Mouse (Mus musculus): ENCODE measurements around the gene Il12b. TPM values are rescaled to one million over a fixed set of nuclear protein-coding genes. Genes with fewer than 3 reads are reported as not detected.

Il12b gene
- total and polyA plus RNA-seq, 3 experiments = not detected

DNA sequence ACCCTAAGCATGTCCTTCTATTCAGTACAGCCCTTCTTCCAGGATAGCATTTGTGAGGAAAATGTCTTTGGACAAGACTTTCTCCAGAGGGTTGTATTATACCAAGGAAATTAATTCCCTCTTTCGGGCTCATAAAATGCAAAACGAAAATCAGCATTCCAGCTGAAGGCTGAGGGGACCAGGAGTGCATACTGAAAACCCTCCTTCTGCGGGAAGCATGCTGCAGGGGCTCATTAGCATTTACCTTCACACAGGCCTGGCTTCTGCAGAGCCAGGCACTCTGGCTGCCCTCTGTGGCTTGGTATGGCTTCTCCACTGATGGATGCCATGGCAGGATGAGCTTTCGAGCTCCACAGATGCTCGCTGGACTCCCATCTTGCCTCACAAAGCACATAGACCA lies 24.1 kb downstream of the Il12b start:
- Histone ChIP-seq H3K79me2 (ENCODE audit: control insufficient read depth, insufficient read depth, low read length, poor library complexity) (no peaks in the 10 kb centered on the region), H3K27me3 (ENCODE audit: control insufficient read depth in 1 of 2, insufficient read depth in 2 of 2, low read length in 2 of 2) (peaks cover 6 to 8% of the 10 kb centered on the region in 2 experiments; a peak in 3 of 4 replicates), H3K9ac (ENCODE audit: control insufficient read depth, low read depth, low read length, poor library complexity, severe bottlenecking) (no peak overlapping the region), H3K4me1 (ENCODE audit: control insufficient read depth in 1 of 2, insufficient read depth in 2 of 2, low read length in 2 of 2) (no peaks in the 10 kb centered on the region), H3K36me3 (ENCODE audit: control insufficient read depth in 1 of 2, insufficient read depth in 2 of 2, low read length in 2 of 2) (no peaks in the 10 kb centered on the region), H3K4me3 (ENCODE audit: control insufficient read depth in 1 of 2, insufficient read depth in 1 of 2, low read depth in 2 of 2, low read length in 2 of 2) (no peak overlapping the region), H3K9me3 (replicated peaks; ENCODE audit: insufficient read depth, low read length) (no peaks in the 10 kb centered on the region), H3K27ac (ENCODE audit: control insufficient read depth, low read depth, low read length) (no peak overlapping the region)
- TF ChIP-seq POLR2A (IDR thresholded peaks at IDR 0.05; ENCODE audit: control insufficient read depth in 1 of 2, insufficient read depth in 1 of 2, low read depth in 1 of 2, low read length in 2 of 2, poor library complexity in 1 of 2) (no peak), TAL1 (IDR thresholded peaks at IDR 0.05; ENCODE audit: low read length) (no peak), GATA1 (IDR thresholded peaks at IDR 0.05; ENCODE audit: low read depth, low read length) (no peak), HCFC1 (IDR thresholded peaks at IDR 0.05; ENCODE audit: low read depth, low read length) (no peak), MAFK (IDR thresholded peaks at IDR 0.05; ENCODE audit: borderline replicate concordance, low read depth, low read length) (no peak), CTCF (IDR thresholded peaks at IDR 0.05 in 2 of 3, conservative IDR thresholded peaks at IDR 0.05 in 1 of 3; ENCODE audit: control insufficient read depth in 1 of 3, insufficient read depth in 1 of 3, low read depth in 2 of 3, low read length in 3 of 3, poor library complexity in 1 of 3, severe bottlenecking in 1 of 3) (no peak), USF2 (IDR thresholded peaks at IDR 0.05; ENCODE audit: borderline replicate concordance in 1 of 2, insufficient read depth in 1 of 2, low read depth in 1 of 2, low read length in 2 of 2) (no peak), ZC3H11A (IDR thresholded peaks at IDR 0.05; ENCODE audit: low read depth, low read length) (no peak), MAX (IDR thresholded peaks at IDR 0.05; ENCODE audit: low read length) (no peak), ELF1 (IDR thresholded peaks at IDR 0.05; ENCODE audit: low read depth, low read length) (no peak), NRF1 (IDR thresholded peaks at IDR 0.05; ENCODE audit: insufficient read depth, low read depth, low read length, poor library complexity, severe bottlenecking) (no peak), CHD1 (IDR thresholded peaks at IDR 0.05; ENCODE audit: low read depth, low read length) (no peak), RAD21 (IDR thresholded peaks at IDR 0.05; ENCODE audit: low read depth, low read length) (no peak), MAZ (IDR thresholded peaks at IDR 0.05; ENCODE audit: low read depth, low read length) (no peak), USF1 (IDR thresholded peaks at IDR 0.05; ENCODE audit: low read depth, low read length) (no peak), MYC (IDR thresholded peaks at IDR 0.05; ENCODE audit: low read depth, low read length) (no peak)
- DNase-seq (ENCODE audit: low read depth, low spot score) = no peak

DNA sequence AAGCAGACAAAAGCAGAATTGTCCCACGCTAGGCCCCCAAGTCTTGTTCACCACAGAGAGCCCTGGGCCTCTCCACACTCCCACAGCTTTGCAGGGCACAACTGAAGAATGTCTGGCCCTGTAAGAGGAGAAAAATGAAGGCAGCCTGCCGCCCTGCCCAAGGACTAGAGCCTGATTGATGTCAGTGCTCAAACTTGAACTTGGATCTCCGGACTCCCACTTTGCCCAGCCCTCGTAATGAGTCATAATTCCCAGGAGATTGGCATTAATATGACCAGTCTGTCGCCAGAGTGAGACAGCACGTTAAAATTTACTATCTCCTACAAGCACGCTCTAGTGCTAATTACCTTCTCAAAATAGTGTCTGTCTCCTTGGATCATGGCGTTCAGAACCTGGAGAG lies 25.1 kb downstream of the Il12b start:
- Histone ChIP-seq H3K79me2 (ENCODE audit: control insufficient read depth, insufficient read depth, low read length, poor library complexity) (no peaks in the 10 kb centered on the region), H3K9ac (ENCODE audit: control insufficient read depth, low read depth, low read length, poor library complexity, severe bottlenecking) (no peak overlapping the region), H3K36me3 (ENCODE audit: control insufficient read depth in 1 of 2, insufficient read depth in 2 of 2, low read length in 2 of 2) (no peaks in the 10 kb centered on the region), H3K27ac (ENCODE audit: control insufficient read depth, low read depth, low read length) (no peak overlapping the region), H3K27me3 (ENCODE audit: control insufficient read depth in 1 of 2, insufficient read depth in 2 of 2, low read length in 2 of 2) (peaks cover 6 to 8% of the 10 kb centered on the region in 2 experiments; a peak in 3 of 4 replicates), H3K4me3 (ENCODE audit: control insufficient read depth in 1 of 2, insufficient read depth in 1 of 2, low read depth in 2 of 2, low read length in 2 of 2) (no peak overlapping the region), H3K4me1 (ENCODE audit: control insufficient read depth in 1 of 2, insufficient read depth in 2 of 2, low read length in 2 of 2) (no peaks in the 10 kb centered on the region), H3K9me3 (replicated peaks; ENCODE audit: insufficient read depth, low read length) (no peaks in the 10 kb centered on the region)
- DNase-seq (ENCODE audit: low read depth, low spot score) = no peak
- no peak for TF ChIP-seq CHD2 (IDR thresholded peaks at IDR 0.05; ENCODE audit: low read length)
- TF ChIP-seq HCFC1 (IDR thresholded peaks at IDR 0.05; ENCODE audit: low read depth, low read length) = no peak
- no peak for TF ChIP-seq MYB (IDR thresholded peaks at IDR 0.05; ENCODE audit: low read depth, low read length)
- no peak for TF ChIP-seq E2F4 (IDR thresholded peaks at IDR 0.05; ENCODE audit: borderline replicate concordance, low read depth, low read length)

Measured in MEL (cell line).